Mouse (Mus musculus) MEL (cell line): ENCODE measurements around the gene Myh1. TPM values are rescaled to one million over a fixed set of nuclear protein-coding genes. Genes with fewer than 3 reads are reported as not detected.

ENCODE experiments used
- DNase-seq: peaks from one replicate; pipeline ENCODE4 v3.0.0; 2011; ENCODE audit warnings: low read depth, low spot score
- H3K27ac ChIP-seq: 2 replicates; pipeline ENCODE4 v1.5.1; 2012; ENCODE audit warnings: low read depth, mild to moderate bottlenecking, control low read depth, low read length, moderate library complexity; ENCODE audit not compliant: control insufficient read depth
- H3K27me3 ChIP-seq, 2 experiments: fragments of 150-350 bp in 1 of 2; sonication (generic) in 1 of 2; 2 replicates each; pipeline ENCODE4 v1.6.1; 2012; ENCODE audit warnings: low read length in 2 of 2, mild to moderate bottlenecking in 2 of 2, improper control_type of control experiment in 1 of 2, moderate library complexity in 1 of 2; ENCODE audit not compliant: insufficient read depth in 2 of 2, control insufficient read depth in 1 of 2
- H3K36me3 ChIP-seq, 2 experiments: 2 replicates each; pipeline ENCODE4 v1.6.1; 2012 to 2014; ENCODE audit warnings: low read length in 2 of 2, improper control_type of control experiment in 1 of 2, inconsistent platforms in 1 of 2, mild to moderate bottlenecking in 1 of 2; ENCODE audit not compliant: insufficient read depth in 2 of 2, control insufficient read depth in 1 of 2
- H3K4me1 ChIP-seq, 2 experiments: fragments of 150-350 bp in 1 of 2; sonication (generic) in 1 of 2; 2 replicates each; pipeline ENCODE4 v1.6.1; 2012; ENCODE audit warnings: low read length in 2 of 2, improper control_type of control experiment in 1 of 2, mild to moderate bottlenecking in 1 of 2; ENCODE audit not compliant: insufficient read depth in 2 of 2, control insufficient read depth in 1 of 2
- H3K4me3 ChIP-seq, 2 experiments: fragments of 150-350 bp in 1 of 2; sonication (generic) in 1 of 2; 2 replicates each; pipeline ENCODE4 v1.5.1; 2012; ENCODE audit warnings: low read depth in 2 of 2, low read length in 2 of 2, mild to moderate bottlenecking in 2 of 2, moderate library complexity in 2 of 2, control low read depth in 1 of 2, improper control_type of control experiment in 1 of 2; ENCODE audit not compliant: control insufficient read depth in 1 of 2, insufficient read depth in 1 of 2
- H3K79me2 ChIP-seq: 2 replicates; pipeline ENCODE4 v1.6.1; 2012; ENCODE audit warnings: mild to moderate bottlenecking, low read length, moderate library complexity; ENCODE audit not compliant: control insufficient read depth, poor library complexity, insufficient read depth
- H3K9ac ChIP-seq: 2 replicates; pipeline ENCODE4 v1.6.1; 2012; ENCODE audit warnings: low read depth, mild to moderate bottlenecking, control low read depth, low read length, moderate library complexity; ENCODE audit not compliant: control insufficient read depth, poor library complexity, severe bottlenecking
- H3K9me3 ChIP-seq: fragments of 150-350 bp; sonication (generic); replicated peaks from 2 replicates; pipeline ENCODE4 v1.6.1; 2012; ENCODE audit warnings: mild to moderate bottlenecking, low read length, improper control_type of control experiment, moderate library complexity; ENCODE audit not compliant: insufficient read depth
- BHLHE40 ChIP-seq: IDR thresholded peaks from 2 replicates; pipeline ENCODE4 v1.6.1; 2012; ENCODE audit warnings: low read depth, mild to moderate bottlenecking, inconsistent platforms, low read length, improper control_type of control experiment, borderline replicate concordance
- CHD1 ChIP-seq: IDR thresholded peaks from 2 replicates; pipeline ENCODE4 v1.6.1; 2012; ENCODE audit warnings: low read depth, mild to moderate bottlenecking, inconsistent platforms, low read length, improper control_type of control experiment
- CHD2 ChIP-seq: IDR thresholded peaks from 2 replicates; pipeline ENCODE4 v1.6.1; 2011; ENCODE audit warnings: low read length, improper control_type of control experiment
- CTCF ChIP-seq, 3 experiments: IDR thresholded peaks in 2 of 3; conservative IDR thresholded peaks in 1 of 3; 2 replicates each; pipeline ENCODE4 v1.5.1; 2011 to 2012; ENCODE audit warnings: low read length in 3 of 3, low read depth in 2 of 3, mild to moderate bottlenecking in 2 of 3, improper control_type of control experiment in 1 of 3, inconsistent platforms in 1 of 3, mixed read lengths in 1 of 3, moderate library complexity in 1 of 3; ENCODE audit not compliant: control insufficient read depth in 1 of 3, insufficient read depth in 1 of 3, poor library complexity in 1 of 3, severe bottlenecking in 1 of 3
- E2F4 ChIP-seq: IDR thresholded peaks from 2 replicates; pipeline ENCODE4 v1.6.1; 2011; ENCODE audit warnings: low read depth, low read length, improper control_type of control experiment, borderline replicate concordance
- ELF1 ChIP-seq: IDR thresholded peaks from 2 replicates; pipeline ENCODE4 v1.6.1; 2014; ENCODE audit warnings: low read depth, mild to moderate bottlenecking, inconsistent platforms, low read length, improper control_type of control experiment, moderate library complexity
- EP300 ChIP-seq, 2 experiments: IDR thresholded peaks; 2 replicates each; pipeline ENCODE4 v1.6.1; 2011; ENCODE audit warnings: improper control_type of control experiment in 2 of 2, low read length in 2 of 2, low read depth in 1 of 2, mild to moderate bottlenecking in 1 of 2
- ETS1 ChIP-seq: IDR thresholded peaks from 2 replicates; pipeline ENCODE4 v1.6.1; 2012; ENCODE audit warnings: low read depth, mild to moderate bottlenecking, inconsistent platforms, low read length, improper control_type of control experiment, moderate library complexity
- GABPA ChIP-seq: IDR thresholded peaks from 2 replicates; pipeline ENCODE4 v1.6.1; 2012; ENCODE audit warnings: low read depth, mild to moderate bottlenecking, inconsistent platforms, low read length, improper control_type of control experiment, moderate library complexity
- GATA1 ChIP-seq: IDR thresholded peaks from 2 replicates; pipeline ENCODE4 v1.6.1; 2011; ENCODE audit warnings: low read depth, low read length, improper control_type of control experiment
- MEF2A ChIP-seq: IDR thresholded peaks from 2 replicates; pipeline ENCODE4 v1.6.1; 2014; ENCODE audit warnings: low read depth, mild to moderate bottlenecking, inconsistent platforms, low read length, improper control_type of control experiment; ENCODE audit not compliant: poor library complexity, insufficient replicate concordance, severe bottlenecking; ENCODE audit errors: extremely low read depth
- MXI1 ChIP-seq: IDR thresholded peaks from 2 replicates; pipeline ENCODE4 v1.6.1; 2011; ENCODE audit warnings: mild to moderate bottlenecking, low read depth, low read length, improper control_type of control experiment
- MYB ChIP-seq: IDR thresholded peaks from 2 replicates; pipeline ENCODE4 v1.6.1; 2011; ENCODE audit warnings: mild to moderate bottlenecking, low read depth, low read length, improper control_type of control experiment
- MYC ChIP-seq: IDR thresholded peaks from 2 replicates; pipeline ENCODE4 v1.6.1; 2011; ENCODE audit warnings: low read depth, mild to moderate bottlenecking, low read length, improper control_type of control experiment, moderate library complexity
- NELFE ChIP-seq: IDR thresholded peaks from 2 replicates; pipeline ENCODE4 v1.6.1; 2011; ENCODE audit warnings: low read depth, low read length, improper control_type of control experiment
- NRF1 ChIP-seq: IDR thresholded peaks from 2 replicates; pipeline ENCODE4 v1.6.1; 2014; ENCODE audit warnings: low read depth, mild to moderate bottlenecking, inconsistent platforms, low read length, improper control_type of control experiment, moderate library complexity; ENCODE audit not compliant: poor library complexity, insufficient read depth, severe bottlenecking
- POLR2AphosphoS5 ChIP-seq: IDR thresholded peaks from 2 replicates; pipeline ENCODE4 v1.6.1; 2012; ENCODE audit warnings: low read depth, borderline replicate concordance, mild to moderate bottlenecking, inconsistent platforms, low read length, moderate library complexity, mixed read lengths
- TCF12 ChIP-seq: IDR thresholded peaks from 2 replicates; pipeline ENCODE4 v1.6.1; 2014; ENCODE audit warnings: low read depth, mild to moderate bottlenecking, inconsistent platforms, low read length, improper control_type of control experiment, moderate library complexity
- UBTF ChIP-seq: IDR thresholded peaks from 2 replicates; pipeline ENCODE4 v1.6.1; 2012; ENCODE audit warnings: low read depth, mild to moderate bottlenecking, inconsistent platforms, low read length, improper control_type of control experiment, moderate library complexity, borderline replicate concordance; ENCODE audit not compliant: insufficient read depth
- ZC3H11A ChIP-seq: IDR thresholded peaks from 2 replicates; pipeline ENCODE4 v1.6.1; 2012; ENCODE audit warnings: low read depth, mild to moderate bottlenecking, inconsistent platforms, low read length, improper control_type of control experiment
- ZKSCAN1 ChIP-seq: IDR thresholded peaks from 2 replicates; pipeline ENCODE4 v1.6.1; 2012; ENCODE audit warnings: low read depth, mild to moderate bottlenecking, inconsistent platforms, low read length, improper control_type of control experiment, moderate library complexity
- ZNF384 ChIP-seq: IDR thresholded peaks from 2 replicates; pipeline ENCODE4 v1.6.1; 2012; ENCODE audit warnings: low read depth, mild to moderate bottlenecking, inconsistent platforms, low read length, improper control_type of control experiment
- polyA plus RNA-seq, 2 experiments: library from polyadenylated mRNA; stranded (reverse) in 1 of 2; unstranded in 1 of 2; fragments of >175 nt in 1 of 2; fragments of >200 nt in 1 of 2; gene quantifications; 2 replicates each; pipeline versions ENCODE4 v1.2.1 to v1.2.4; 2012; ENCODE audit warnings: low replicate concordance in 2 of 2, low read depth in 1 of 2; ENCODE audit not compliant: insufficient read length in 2 of 2, insufficient read depth in 1 of 2, missing spikeins in 1 of 2
- total RNA-seq: library from RNA; depleted of rRNA; stranded (reverse); fragments of 300-350 nt; gene quantifications from 2 replicates; pipeline ENCODE4 v1.2.3, GENCODE M21; 2012

Gene Myh1
- total and polyA plus RNA-seq, 3 experiments, result not detected

- H3K4me3 ChIP-seq, result no peak within 1 kb of the TSS
- no peaks in the 10 kb centered on the region for H3K4me1 ChIP-seq
- H3K27ac ChIP-seq, result no peak within 1 kb of the TSS
- no peaks in the 10 kb centered on the region for H3K36me3 ChIP-seq
- no peaks in the 10 kb centered on the region for H3K9me3 ChIP-seq
- DNase-seq, result no peak
- H3K27me3 ChIP-seq, result no peaks in the 10 kb centered on the region; a peak in 1 of 4 replicates
- TF ChIP-seq ZNF384 (no peak), ZC3H11A (no peak), CTCF (IDR thresholded peaks at IDR 0.05 in 2 of 3, conservative IDR thresholded peaks at IDR 0.05 in 1 of 3; ENCODE audit: control insufficient read depth in 1 of 3, insufficient read depth in 1 of 3, low read depth in 2 of 3, low read length in 3 of 3, poor library complexity in 1 of 3, severe bottlenecking in 1 of 3) (no peak), CHD1 (no peak), CHD2 (no peak), GATA1 (no peak), NRF1 (no peak), BHLHE40 (no peak), E2F4 (no peak), MXI1 (no peak), MYC (no peak), MEF2A (no peak), GABPA (no peak)
- TF ChIP-seq, all 39 proteins: peak for 0
- Histone ChIP-seq H3K79me2 (no peaks in the 10 kb centered on the region), H3K9ac (no peak within 1 kb of the TSS)
Observed at GRCm38 (mm10) chr11:67170727-67171126, 29.1 kb upstream of the Myh1 start, which contains the start of gene Myh2. Gene Myh2 (plus strand): TSS chr11:67171027.

- TF ChIP-seq ZNF384 (no peak), ELF1 (no peak), UBTF (no peak), EP300 (IDR thresholded peaks at IDR 0.05; ENCODE audit: low read depth in 1 of 2, low read length in 2 of 2) (no peak), NELFE (no peak), CHD2 (no peak), MYB (no peak), ETS1 (no peak), CHD1 (no peak), ZKSCAN1 (no peak), POLR2AphosphoS5 (no peak), TCF12 (no peak), ZC3H11A (no peak)
- TF ChIP-seq, all 39 proteins: peak for 0
- H3K79me2 ChIP-seq, result no peaks in the 10 kb centered on the region
- DNase-seq, result no peak
- no peaks in the 10 kb centered on the region; a peak in 1 of 4 replicates for H3K27me3 ChIP-seq
- no peak overlapping the region for H3K9ac ChIP-seq
- H3K27ac ChIP-seq, result no peak overlapping the region
- H3K36me3 ChIP-seq, result no peaks in the 10 kb centered on the region
- no peak overlapping the region for H3K4me3 ChIP-seq
- H3K9me3 ChIP-seq, result no peaks in the 10 kb centered on the region
- H3K4me1 ChIP-seq, result no peaks in the 10 kb centered on the region
Observed at GRCm38 (mm10) chr11:67172439-67172838, 27.4 kb upstream of the Myh1 start.
